Mouse (Mus musculus): ENCODE measurements at regions not wholly inside any gene's neighbourhood (a gene's known extent, or its start where the extent isn't known, plus 50 kb on each side); places are given as distances from the start of the nearest gene placed in this dataset.

- DNase-seq = no peak
Measured at GRCm38 (mm10) chr10:117496064-117497011, 116.5 kb upstream of the Cpsf6 start.

- DNase-seq = no peak
Measured at GRCm38 (mm10) chr10:117494171-117494701, 114.4 kb upstream of the Cpsf6 start.

GRCm38 (mm10) chr10:117493824-117494121 lies 114.0 kb upstream of the Cpsf6 start:
- no peak for DNase-seq

- no peak for DNase-seq
Measured at GRCm38 (mm10) chr10:117493091-117493823, 113.4 kb upstream of the Cpsf6 start.

GRCm38 (mm10) chr10:117492391-117492990 lies 112.7 kb upstream of the Cpsf6 start:
- DNase-seq = no peak

GRCm38 (mm10) chr10:117491711-117492110 lies 111.9 kb upstream of the Cpsf6 start:
- no peak for DNase-seq

- DNase-seq = no peak
Measured at GRCm38 (mm10) chr10:117490851-117491595, 111.2 kb upstream of the Cpsf6 start.

- no peak for DNase-seq
Measured at GRCm38 (mm10) chr10:117483091-117483600, 103.3 kb upstream of the Cpsf6 start.

- no peak for DNase-seq
Measured at GRCm38 (mm10) chr10:117482361-117482760, 102.5 kb upstream of the Cpsf6 start.

GRCm38 (mm10) chr10:117481341-117481990 lies 101.7 kb upstream of the Cpsf6 start:
- DNase-seq = no peak

GRCm38 (mm10) chr10:117480456-117480850 lies 100.6 kb upstream of the Cpsf6 start:
- DNase-seq = no peak

GRCm38 (mm10) chr10:117479721-117480455 lies 100.1 kb upstream of the Cpsf6 start:
- no peak for DNase-seq

GRCm38 (mm10) chr10:117478931-117479280 lies 99.1 kb upstream of the Cpsf6 start:
- no peak for DNase-seq

- peak; percentile 23 for DNase-seq
Measured at GRCm38 (mm10) chr10:117478202-117478930, 98.6 kb upstream of the Cpsf6 start.

GRCm38 (mm10) chr10:117477331-117478201 lies 97.8 kb upstream of the Cpsf6 start:
- DNase-seq = no peak

GRCm38 (mm10) chr10:117475086-117475945 lies 95.5 kb upstream of the Cpsf6 start:
- no peak for DNase-seq

GRCm38 (mm10) chr10:117474351-117475085 lies 94.7 kb upstream of the Cpsf6 start:
- DNase-seq = no peak

GRCm38 (mm10) chr10:117473471-117473870 lies 93.7 kb upstream of the Cpsf6 start:
- no peak for DNase-seq

All from kidney, adult 11 months (tissue).